Mouse (Mus musculus): ENCODE data around the gene H2-Q7. TPM values are rescaled to one million over a fixed set of nuclear protein-coding genes. Genes with fewer than 3 reads are reported as not detected.

The H2-Q7 gene
- polyA plus RNA-seq, 1 experiment from 2014 or later: 13.9 TPM

- Histone ChIP-seq H3K9ac (no peak overlapping the region), H3K4me2 (no peak overlapping the region), H3K27ac (no peak overlapping the region), H3K36me3 (no peaks in the 10 kb centered on the region), H3K4me3 (replicated peaks) (no peak overlapping the region), H3K9me3 (replicated peaks) (no peaks in the 10 kb centered on the region), H3K4me1 (no peaks in the 10 kb centered on the region), H3K27me3 (no peaks in the 10 kb centered on the region)
- WGBS: 61% methylated on average over 5 of the region's 5 CpGs
- no peak for ATAC-seq (replicated peaks; ENCODE audit: low FRiP score)
These were observed 51.4 kb downstream of the H2-Q7 start for GRCm38 (mm10) chr17:35490320-35490719.

Other genes with a start within 250 kb of the H2-Q7 start
- gene Ltb, start 244.7 kb upstream of the H2-Q7 start, polyA plus RNA-seq (2015; fragmentation: Nextera tagmentation; extraction: Ambion mirVana): 0.53 and 0.72 TPM in 2 replicates
- gene Tnf, start 237.1 kb upstream of the H2-Q7 start, polyA plus RNA-seq (2015; fragmentation: Nextera tagmentation; extraction: Ambion mirVana): 0.12 TPM in 1 of 2 replicates, not detected in the other
- 0.10 TPM in 1 of 2 replicates, not detected in the other for gene Lta, start 233.8 kb upstream of the H2-Q7 start, polyA plus RNA-seq (2015; fragmentation: Nextera tagmentation; extraction: Ambion mirVana)
- gene Gm16181, start 218.3 kb upstream of the H2-Q7 start, polyA plus RNA-seq (2015; fragmentation: Nextera tagmentation; extraction: Ambion mirVana): 0.65 and 0.69 TPM in 2 replicates
- gene Atp6v1g2, start 205.5 kb upstream of the H2-Q7 start, polyA plus RNA-seq (2015; fragmentation: Nextera tagmentation; extraction: Ambion mirVana): 6.2 and 6.4 TPM in 2 replicates
- 11.3 and 12.4 TPM in 2 replicates for gene Nfkbil1, start 203.4 kb upstream of the H2-Q7 start, polyA plus RNA-seq (2015; fragmentation: Nextera tagmentation; extraction: Ambion mirVana)
- gene Ddx39b, start 197.4 kb upstream of the H2-Q7 start, polyA plus RNA-seq (2015; fragmentation: Nextera tagmentation; extraction: Ambion mirVana): 531 and 538 TPM in 2 replicates
- gene H2-D1, start 176.4 kb upstream of the H2-Q7 start, polyA plus RNA-seq (2015; fragmentation: Nextera tagmentation; extraction: Ambion mirVana): 64.5 and 66.1 TPM in 2 replicates
- 0.13 TPM in 1 of 2 replicates, not detected in the other for gene H2-Q1, start 118.8 kb upstream of the H2-Q7 start, polyA plus RNA-seq (2015; fragmentation: Nextera tagmentation; extraction: Ambion mirVana)
- gene H2-Q2, start 96.9 kb upstream of the H2-Q7 start, polyA plus RNA-seq (2015; fragmentation: Nextera tagmentation; extraction: Ambion mirVana): 0.64 and 0.80 TPM in 2 replicates
- gene H2-Q4, start 59.5 kb upstream of the H2-Q7 start, polyA plus RNA-seq (2015; fragmentation: Nextera tagmentation; extraction: Ambion mirVana): 4.0 and 4.1 TPM in 2 replicates
- gene H2-Q6, start 14.3 kb upstream of the H2-Q7 start, polyA plus RNA-seq (2015; fragmentation: Nextera tagmentation; extraction: Ambion mirVana): 3.0 and 5.2 TPM in 2 replicates
- 2.0 and 4.7 TPM in 2 replicates for gene H2-Q10, start 30.9 kb downstream of the H2-Q7 start, polyA plus RNA-seq (2015; fragmentation: Nextera tagmentation; extraction: Ambion mirVana)
- 0.13 TPM in 1 of 2 replicates, not detected in the other for gene Pou5f1, start 66.9 kb downstream of the H2-Q7 start, polyA plus RNA-seq (2015; fragmentation: Nextera tagmentation; extraction: Ambion mirVana)
- 69.5 and 71.7 TPM in 2 replicates for gene Tcf19, start 77.7 kb downstream of the H2-Q7 start, polyA plus RNA-seq (2015; fragmentation: Nextera tagmentation; extraction: Ambion mirVana)
- gene Cchcr1, start 77.9 kb downstream of the H2-Q7 start, polyA plus RNA-seq (2015; fragmentation: Nextera tagmentation; extraction: Ambion mirVana): 19.9 and 21.7 TPM in 2 replicates
- 0.94 and 1.5 TPM in 2 replicates for gene Psors1c2, start 94.0 kb downstream of the H2-Q7 start, polyA plus RNA-seq (2015; fragmentation: Nextera tagmentation; extraction: Ambion mirVana)
- gene Cdsn, start 113.0 kb downstream of the H2-Q7 start, polyA plus RNA-seq (2015; fragmentation: Nextera tagmentation; extraction: Ambion mirVana): 0.23 TPM in 1 of 2 replicates, not detected in the other
- gene 2300002M23Rik, start 128.3 kb downstream of the H2-Q7 start, polyA plus RNA-seq (2015; fragmentation: Nextera tagmentation; extraction: Ambion mirVana): 0.13 TPM in 1 of 2 replicates, not detected in the other
- 1.8 and 2.9 TPM in 2 replicates for gene Sfta2, start 162.4 kb downstream of the H2-Q7 start, polyA plus RNA-seq (2015; fragmentation: Nextera tagmentation; extraction: Ambion mirVana)
- not detected in 2 replicates for gene Gm9573, start 187.5 kb downstream of the H2-Q7 start, polyA plus RNA-seq (2015; fragmentation: Nextera tagmentation; extraction: Ambion mirVana)
- gene Mucl3, start 204.5 kb downstream of the H2-Q7 start, polyA plus RNA-seq (2015; fragmentation: Nextera tagmentation; extraction: Ambion mirVana): 0.26 TPM in 2 replicates
- gene Vars2, start 228.4 kb downstream of the H2-Q7 start, polyA plus RNA-seq (2015; fragmentation: Nextera tagmentation; extraction: Ambion mirVana): 15.9 and 18.8 TPM in 2 replicates
- 48.5 and 49.9 TPM in 2 replicates for gene Gtf2h4, start 234.6 kb downstream of the H2-Q7 start, polyA plus RNA-seq (2015; fragmentation: Nextera tagmentation; extraction: Ambion mirVana)

All from kidney, embryonic 15.5 days (tissue).